Mouse (Mus musculus): ENCODE measurements around the gene Rpa2.

DNA sequence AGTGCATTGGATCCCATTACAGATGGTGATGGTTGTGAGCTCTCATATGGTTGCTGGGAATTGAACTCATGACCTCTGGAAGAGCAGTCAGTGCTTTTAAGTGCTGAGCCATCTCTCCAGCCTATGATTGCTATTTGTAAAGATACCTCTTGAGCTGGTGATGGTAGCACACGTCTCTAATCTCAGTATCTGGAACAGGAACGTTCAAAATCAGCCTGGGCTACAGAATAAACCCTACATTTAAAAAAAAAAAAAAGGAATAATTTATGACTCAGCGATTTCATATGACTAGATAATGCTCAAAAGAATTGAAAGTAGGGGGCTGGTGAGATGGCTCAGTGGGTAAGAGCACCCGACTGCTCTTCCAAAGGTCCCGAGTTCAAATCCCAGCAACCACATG is 35.1 kb downstream of the Rpa2 start:
- TF ChIP-seq POLR2A (IDR thresholded peaks at IDR 0.05; ENCODE audit: borderline replicate concordance, extremely low read depth, insufficient read depth, insufficient read length, poor library complexity, severe bottlenecking) = no peak
- TF ChIP-seq CTCF (IDR thresholded peaks at IDR 0.05; ENCODE audit: borderline replicate concordance, extremely low read depth, insufficient read depth, insufficient read length) = no peak
